Comparison of ENCODE assay signal across 10 mouse cellular contexts in the genomic region with DNA sequence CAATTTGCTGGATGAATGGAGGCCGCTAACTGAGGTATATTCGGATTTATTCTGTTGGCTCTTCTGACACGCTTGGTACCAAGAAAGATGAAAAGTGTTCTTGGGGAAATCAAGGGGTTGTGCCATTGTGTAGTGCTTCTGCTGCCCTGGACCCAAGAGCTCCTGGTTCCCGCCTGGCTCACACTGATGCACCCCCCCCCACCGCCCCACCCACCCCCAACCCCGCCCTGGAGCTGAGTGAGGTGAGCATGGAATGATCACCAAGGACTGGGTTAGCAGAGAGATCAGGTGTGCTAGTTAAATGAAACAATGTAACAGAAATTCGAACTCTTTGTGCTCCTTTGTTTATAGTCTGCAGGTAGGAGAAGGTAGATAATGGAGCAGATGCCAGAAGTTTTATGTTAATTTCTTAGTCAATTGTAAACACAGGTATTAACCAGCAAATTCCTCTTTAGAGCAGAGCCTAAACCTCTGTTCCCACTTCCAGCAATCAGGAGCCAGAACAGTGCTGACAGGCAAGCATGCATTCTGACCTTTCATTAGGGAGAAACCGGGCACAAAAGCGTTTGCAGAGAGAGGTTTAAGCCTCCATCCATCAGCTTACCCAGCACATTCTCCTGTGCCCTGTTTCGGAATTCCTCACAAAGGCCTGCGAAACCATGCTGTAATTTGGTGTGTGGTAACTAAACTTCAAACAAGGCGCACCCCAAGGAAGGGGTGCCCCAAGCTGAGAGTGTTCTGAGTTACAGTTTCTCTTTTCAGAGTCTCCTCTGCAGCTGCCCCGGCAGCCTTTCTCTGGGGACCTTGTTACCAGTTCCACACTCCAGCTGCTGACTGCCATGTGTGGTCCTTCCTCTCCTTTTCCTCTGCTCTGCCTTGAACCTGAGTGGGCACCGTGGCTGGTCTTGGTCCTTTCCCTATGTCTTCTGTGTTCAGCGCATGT.
DNase-seq lines count a peak whose midpoint lies in the region; ATAC-seq and TF ChIP-seq lines count a peak whose summit lies in the region.
"Had no signal": no experiment of that assay in that cellular context is flagged by ENCODE, and none has a peak within 500 bp of the region (broad histone marks: within the 10 kb centered on the region; RNA-seq: fewer than 3 reads in every experiment).

No protein-coding gene starts in this region.

- peak overlapping the region; percentile 46; the same call in 1 of the 2 replicates for H3K27ac ChIP-seq in heart, embryonic 15.5 days
- peak overlapping the region; percentile 99 for H3K27ac ChIP-seq in ES-E14 (ENCODE audit: insufficient read depth, low read depth, low read length, poor library complexity, severe bottlenecking)
- no peak overlapping the region; the same call in 1 of the 2 replicates for H3K27ac ChIP-seq in embryonic facial prominence, embryonic 14.5 days (replicated peaks; ENCODE audit: low read depth, low read length)
- no peak overlapping the region for H3K27ac ChIP-seq in midbrain, embryonic 14.5 days (replicated peaks; ENCODE audit: low read depth, low read length)
- H3K27ac ChIP-seq in kidney, embryonic 14.5 days (ENCODE audit: low read depth, low read length), result no peak overlapping the region
- H3K27ac ChIP-seq: heart, adult 2 months had no signal

- no peak for ATAC-seq in heart, embryonic 15.5 days (replicated peaks; ENCODE audit: insufficient number of reproducible peaks, insufficient read depth, low FRiP score, low read depth)
- ATAC-seq in embryonic facial prominence, embryonic 14.5 days (ENCODE audit: low read depth), result peak; percentile 19; the same call in 1 of the 2 replicates
- no peak for ATAC-seq in midbrain, embryonic 14.5 days (ENCODE audit: low FRiP score, low TSS enrichment)
- ATAC-seq in kidney, embryonic 14.5 days (ENCODE audit: low FRiP score, low TSS enrichment), result no peak

- in situ Hi-C loops in ES-E14 (cut with MboI; ENCODE audit: low sequenced_read_pairs in 2 of 2, unreplicated experiment in 2 of 2), result no loop called here

- no peaks in the 10 kb centered on the region for H3K36me3 ChIP-seq in heart, embryonic 15.5 days
- no peaks in the 10 kb centered on the region for H3K36me3 ChIP-seq in ES-E14 (ENCODE audit: control insufficient read depth, insufficient read depth, low read length, poor library complexity, severe bottlenecking)
- H3K36me3 ChIP-seq in embryonic facial prominence, embryonic 14.5 days (ENCODE audit: control insufficient read depth, insufficient read depth, low read length), result no peaks in the 10 kb centered on the region
- H3K36me3 ChIP-seq in midbrain, embryonic 14.5 days (ENCODE audit: control insufficient read depth, insufficient read depth, low read length), result no peaks in the 10 kb centered on the region
- H3K36me3 ChIP-seq in kidney, embryonic 14.5 days (ENCODE audit: control insufficient read depth, insufficient read depth, low read length), result no peaks in the 10 kb centered on the region

- no peaks in the 10 kb centered on the region for H3K27me3 ChIP-seq in heart, embryonic 15.5 days
- no peaks in the 10 kb centered on the region for H3K27me3 ChIP-seq in embryonic facial prominence, embryonic 14.5 days (replicated peaks; ENCODE audit: control insufficient read depth, insufficient read depth, low read length)
- H3K27me3 ChIP-seq in midbrain, embryonic 14.5 days (ENCODE audit: control insufficient read depth, insufficient read depth, low read length), result no peaks in the 10 kb centered on the region
- H3K27me3 ChIP-seq in kidney, embryonic 14.5 days (ENCODE audit: control insufficient read depth, insufficient read depth, low read length), result no peaks in the 10 kb centered on the region

- H3K4me3 ChIP-seq in heart, embryonic 15.5 days, result no peak overlapping the region
- H3K4me3 ChIP-seq in ES-E14 (ENCODE audit: insufficient read depth in 1 of 2, low read depth in 1 of 2, low read length in 2 of 2, poor library complexity in 1 of 2, severe bottlenecking in 1 of 2), result peak overlapping the region; percentile 52 to 57
- no peak overlapping the region for H3K4me3 ChIP-seq in embryonic facial prominence, embryonic 14.5 days (ENCODE audit: low read depth, low read length)
- H3K4me3 ChIP-seq in midbrain, embryonic 14.5 days (replicated peaks; ENCODE audit: low read depth, low read length), result no peak overlapping the region
- H3K4me3 ChIP-seq in kidney, embryonic 14.5 days (ENCODE audit: low read length), result no peak overlapping the region
- H3K4me3 ChIP-seq: heart, adult 2 months had no signal

- 37% methylated on average over 15 of the region's 15 CpGs for WGBS in heart, embryonic 15.5 days
- WGBS in embryonic facial prominence, embryonic 14.5 days, result 20% methylated on average over 15 of the region's 15 CpGs
- WGBS in midbrain, embryonic 14.5 days, result 17% methylated on average over 15 of the region's 15 CpGs
- WGBS in kidney, embryonic 14.5 days, result 43% methylated on average over 15 of the region's 15 CpGs

- no peak for DNase-seq in heart, adult 18-20 months
- no peak for DNase-seq in ES-E14 (ENCODE audit: low read depth, low spot score)
- DNase-seq in embryonic facial prominence, embryonic 14.5 days (ENCODE audit: low spot score), result no peak
- peak; percentile 46 for DNase-seq in midbrain, embryonic 14.5 days
- no peak for DNase-seq in adrenal gland, postnatal 14 days
- DNase-seq in adrenal gland, postnatal 25 days, result no peak
- DNase-seq: lung, embryonic 14.5 days had no signal

- H3K9ac ChIP-seq in heart, embryonic 15.5 days, result no peak overlapping the region; the same call in 1 of the 2 replicates
- H3K9ac ChIP-seq in ES-E14 (ENCODE audit: insufficient read depth, low read depth, low read length, poor library complexity, severe bottlenecking), result peak overlapping the region; percentile 77
- H3K9ac ChIP-seq in embryonic facial prominence, embryonic 14.5 days (ENCODE audit: low read depth, low read length), result no peak overlapping the region
- H3K9ac ChIP-seq in midbrain, embryonic 14.5 days (replicated peaks; ENCODE audit: low read length), result no peak overlapping the region
- H3K9ac ChIP-seq in kidney, embryonic 14.5 days (ENCODE audit: low read depth, low read length), result no peak overlapping the region
- H3K9ac ChIP-seq: lung, embryonic 14.5 days had no signal

- peaks cover 62% of the 10 kb centered on the region for H3K4me1 ChIP-seq in heart, embryonic 15.5 days (replicated peaks)
- peaks cover 24 to 33% of the 10 kb centered on the region in 2 experiments for H3K4me1 ChIP-seq in ES-E14 (ENCODE audit: control insufficient read depth in 2 of 2, insufficient read depth in 2 of 2, low read length in 2 of 2, poor library complexity in 1 of 2)
- peaks cover 17% of the 10 kb centered on the region for H3K4me1 ChIP-seq in embryonic facial prominence, embryonic 14.5 days (ENCODE audit: control insufficient read depth, insufficient read depth, low read length)
- peaks cover 15% of the 10 kb centered on the region; the same call in 1 of the 2 replicates for H3K4me1 ChIP-seq in midbrain, embryonic 14.5 days (ENCODE audit: control insufficient read depth, insufficient read depth, low read length)
- peaks cover 16% of the 10 kb centered on the region for H3K4me1 ChIP-seq in kidney, embryonic 14.5 days (ENCODE audit: control insufficient read depth, insufficient read depth, low read length)

- H3K9me3 ChIP-seq in heart, embryonic 15.5 days (replicated peaks), result no peaks in the 10 kb centered on the region
- H3K9me3 ChIP-seq in ES-E14 (ENCODE audit: control insufficient read depth, insufficient read depth, low read depth, low read length), result no peaks in the 10 kb centered on the region
- no peaks in the 10 kb centered on the region for H3K9me3 ChIP-seq in embryonic facial prominence, embryonic 14.5 days (ENCODE audit: control insufficient read depth, low read length)
- no peaks in the 10 kb centered on the region for H3K9me3 ChIP-seq in midbrain, embryonic 14.5 days (ENCODE audit: control insufficient read depth, low read length)
- no peaks in the 10 kb centered on the region for H3K9me3 ChIP-seq in kidney, embryonic 14.5 days (ENCODE audit: control insufficient read depth, low read length)

- H3K4me2 ChIP-seq in heart, embryonic 15.5 days, result peak overlapping the region; percentile 40
- H3K4me2 ChIP-seq in embryonic facial prominence, embryonic 14.5 days (ENCODE audit: low read depth, low read length), result no peak overlapping the region
- no peak overlapping the region for H3K4me2 ChIP-seq in midbrain, embryonic 14.5 days (ENCODE audit: low read length)
- H3K4me2 ChIP-seq in kidney, embryonic 14.5 days (replicated peaks; ENCODE audit: low read depth, low read length), result no peak overlapping the region
- H3K4me2 ChIP-seq: lung, embryonic 14.5 days had no signal

TF ChIP-seq in ES-E14, 5 proteins besides CTCF, POLR2A, EP300 and RAD21:
- TF ChIP-seq MAFK (IDR thresholded peaks at IDR 0.05; ENCODE audit: insufficient read depth, low read depth, low read length), result peak; percentile 54; the same call in 1 of the 2 replicates
- peak; percentile 47; the same call in 1 of the 2 replicates for TF ChIP-seq HCFC1 (IDR thresholded peaks at IDR 0.05; ENCODE audit: borderline replicate concordance, insufficient read depth, low read length)
- no peak for TF ChIP-seq ZC3H11A (IDR thresholded peaks at IDR 0.05; ENCODE audit: borderline replicate concordance, low read depth, low read length)

Comparison
In these comparisons a context has a peak if more than half of its experiments do, and no peak if none do; other contexts are left out.
1. H3K27ac ChIP-seq: peak in heart, embryonic 15.5 days (single experiment) and ES-E14 (single experiment); none in embryonic facial prominence, embryonic 14.5 days (single experiment), midbrain, embryonic 14.5 days (single experiment) and kidney, embryonic 14.5 days (single experiment).
2. H3K4me3 ChIP-seq: peak in ES-E14 (2 of 2); none in heart, embryonic 15.5 days (single experiment), embryonic facial prominence, embryonic 14.5 days (single experiment), midbrain, embryonic 14.5 days (single experiment) and kidney, embryonic 14.5 days (single experiment).